ENCODE assay signal across 7 mouse cellular contexts in the genomic region with DNA sequence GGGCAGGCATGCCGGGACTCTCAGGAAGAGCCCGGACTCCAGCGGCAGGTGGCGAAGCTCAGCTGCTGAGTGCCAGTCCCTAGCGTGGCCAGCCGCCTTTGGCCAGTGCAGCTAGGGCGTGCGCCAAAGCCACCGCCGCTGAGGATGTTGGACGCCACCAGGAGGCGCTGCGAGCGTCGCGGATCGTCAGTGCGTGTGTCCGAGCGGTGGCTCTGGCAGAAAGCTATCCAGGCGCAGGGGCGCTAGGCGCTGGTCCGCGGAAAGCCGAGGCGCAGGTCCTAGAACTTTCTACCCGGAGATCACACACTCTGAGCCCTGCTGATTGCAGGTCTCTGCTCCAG.
DNase-seq lines count a peak whose midpoint lies in the region; ATAC-seq lines count a peak whose summit lies in the region.

No protein-coding gene starts in this region.

- H3K9me3 ChIP-seq in limb, embryonic 10.5 days (replicated peaks), result no peaks in the 10 kb centered on the region
- H3K9me3 ChIP-seq in midbrain, embryonic 12.5 days, result no peaks in the 10 kb centered on the region

- H3K4me1 ChIP-seq in limb, embryonic 10.5 days, result peaks cover 19% of the 10 kb centered on the region
- H3K4me1 ChIP-seq in midbrain, embryonic 12.5 days, result peaks cover 44% of the 10 kb centered on the region

- peak overlapping the region; percentile 53 for H3K9ac ChIP-seq in midbrain, embryonic 12.5 days (replicated peaks)

- H3K36me3 ChIP-seq in limb, embryonic 10.5 days, result no peaks in the 10 kb centered on the region
- no peaks in the 10 kb centered on the region for H3K36me3 ChIP-seq in midbrain, embryonic 12.5 days

- peak; percentile 75 for ATAC-seq in midbrain, embryonic 12.5 days (ENCODE audit: low FRiP score, low read depth)

- H3K27me3 ChIP-seq in limb, embryonic 10.5 days (ENCODE audit: low read depth, poor library complexity, severe bottlenecking), result peaks cover 89% of the 10 kb centered on the region
- peaks cover 72% of the 10 kb centered on the region for H3K27me3 ChIP-seq in midbrain, embryonic 12.5 days

- 1% methylated on average over 28 of the region's 28 CpGs for WGBS in limb, embryonic 10.5 days
- WGBS in midbrain, embryonic 12.5 days, result 0% methylated on average over 28 of the region's 28 CpGs

- peak overlapping the region; percentile 35 for H3K4me3 ChIP-seq in limb, embryonic 10.5 days
- peak overlapping the region; percentile 37 for H3K4me3 ChIP-seq in midbrain, embryonic 12.5 days

- no peak overlapping the region for H3K27ac ChIP-seq in limb, embryonic 10.5 days
- peak overlapping the region; percentile 63 for H3K27ac ChIP-seq in midbrain, embryonic 12.5 days (replicated peaks)

- H3K4me2 ChIP-seq in midbrain, embryonic 12.5 days (replicated peaks), result peak overlapping the region; percentile 69

- peak; percentile 47 to 60 for DNase-seq in adrenal gland, postnatal 4 days (ENCODE audit: low spot score in 2 of 2)
- peak; percentile 85 for DNase-seq in embryo, embryonic 9.5 days (ENCODE audit: extremely low spot score)
- peak; percentile 76 to 85 for DNase-seq in heart, adult 18-20 months
- peak; percentile 58 for DNase-seq in kidney, adult 11 months
- DNase-seq in limb, embryonic 10.5 days (ENCODE audit: low spot score), result peak; percentile 90
- peak; percentile 34 to 69 for DNase-seq in spleen, postnatal 10 days (ENCODE audit: low spot score in 2 of 2)
